ENCODE assay signal across 13 mouse cellular contexts in genomic region chr14:54960769-54961168, GRCm38 (mm10). TPM values are rescaled to one million over a fixed set of nuclear protein-coding genes. Genes with fewer than 3 reads are reported as not detected.
DNase-seq lines count a peak whose midpoint lies in the region; ATAC-seq lines count a peak whose summit lies in the region.
"Had no signal": no experiment of that assay in that cellular context is flagged by ENCODE, and none has a peak within 500 bp of the region (broad histone marks: within the 10 kb centered on the region; RNA-seq: fewer than 3 reads in every experiment).

No protein-coding gene starts in this region.

- peak overlapping the region; percentile 31 to 42; a peak in 3 of 4 replicates for H3K4me3 ChIP-seq in heart, embryonic 14.5 days (ENCODE audit: control insufficient read depth in 1 of 2, insufficient read depth in 1 of 2, low read depth in 1 of 2, low read length in 2 of 2)
- no peak overlapping the region for H3K4me3 ChIP-seq in embryonic facial prominence, embryonic 14.5 days (ENCODE audit: low read depth, low read length)
- no peak overlapping the region for H3K4me3 ChIP-seq in limb, embryonic 10.5 days
- H3K4me3 ChIP-seq: liver, embryonic 13.5 days had no signal

- peak overlapping the region; percentile 83 for H3K9ac ChIP-seq in heart, embryonic 14.5 days (ENCODE audit: low read length)
- H3K9ac ChIP-seq in embryonic facial prominence, embryonic 14.5 days (ENCODE audit: low read depth, low read length), result no peak overlapping the region
- H3K9ac ChIP-seq: liver, embryonic 13.5 days had no signal

- peak overlapping the region; percentile 66 for H3K4me2 ChIP-seq in heart, embryonic 14.5 days (ENCODE audit: low read length)
- no peak overlapping the region for H3K4me2 ChIP-seq in embryonic facial prominence, embryonic 14.5 days (ENCODE audit: low read depth, low read length)
- H3K4me2 ChIP-seq: liver, embryonic 13.5 days had no signal

- peak overlapping the region; percentile 29 to 87 for H3K27ac ChIP-seq in heart, embryonic 14.5 days (replicated peaks in 1 of 2; ENCODE audit: control insufficient read depth in 1 of 2, insufficient read depth in 1 of 2, low read depth in 2 of 2, low read length in 2 of 2)
- H3K27ac ChIP-seq in embryonic facial prominence, embryonic 14.5 days (replicated peaks; ENCODE audit: low read depth, low read length), result no peak overlapping the region
- H3K27ac ChIP-seq in limb, embryonic 10.5 days, result 0 out of 2 replicates have a peak overlapping the region, but pooled peaks have one; percentile 26
- H3K27ac ChIP-seq: liver, embryonic 13.5 days had no signal

- no peak for DNase-seq in heart, adult 11 months
- peak; percentile 50 for DNase-seq in brain, adult 2 months (ENCODE audit: low read depth, low spot score)
- DNase-seq in embryonic facial prominence, embryonic 14.5 days (ENCODE audit: low spot score), result peak; percentile 74
- DNase-seq in limb, embryonic 10.5 days (ENCODE audit: low spot score), result no peak
- no peak for DNase-seq in cerebellum, adult 18-20 months
- DNase-seq in cerebellum, adult 8-10 months, result no peak
- no peak for DNase-seq in lung, postnatal 25 days (ENCODE audit: low spot score)
- DNase-seq: adrenal gland, adult 2 months; kidney, adult 2 months; liver, embryonic 13.5 days; lung, postnatal 36 days had no signal

- ATAC-seq in heart, embryonic 14.5 days (ENCODE audit: insufficient number of reproducible peaks, insufficient read depth, low FRiP score, low read depth), result no peak
- ATAC-seq in embryonic facial prominence, embryonic 14.5 days (ENCODE audit: low read depth), result no peak
- ATAC-seq: forebrain, embryonic 16.5 days had no signal

- peaks cover 90% of the 10 kb centered on the region for H3K36me3 ChIP-seq in heart, embryonic 14.5 days (ENCODE audit: control insufficient read depth, insufficient read depth, low read length)
- H3K36me3 ChIP-seq in embryonic facial prominence, embryonic 14.5 days (ENCODE audit: control insufficient read depth, insufficient read depth, low read length), result no peaks in the 10 kb centered on the region
- no peaks in the 10 kb centered on the region for H3K36me3 ChIP-seq in limb, embryonic 10.5 days
- H3K36me3 ChIP-seq: liver, embryonic 13.5 days had no signal

- no peaks in the 10 kb centered on the region for H3K9me3 ChIP-seq in heart, embryonic 14.5 days (ENCODE audit: control insufficient read depth, low read length)
- H3K9me3 ChIP-seq in embryonic facial prominence, embryonic 14.5 days (ENCODE audit: control insufficient read depth, low read length), result no peaks in the 10 kb centered on the region
- H3K9me3 ChIP-seq in limb, embryonic 10.5 days (replicated peaks), result no peaks in the 10 kb centered on the region
- H3K9me3 ChIP-seq: liver, embryonic 13.5 days had no signal

- WGBS in heart, embryonic 14.5 days, result 38% methylated on average over 10 of the region's 10 CpGs
- WGBS in embryonic facial prominence, embryonic 14.5 days, result 67% methylated on average over 10 of the region's 10 CpGs
- WGBS in limb, embryonic 10.5 days, result 76% methylated on average over 10 of the region's 10 CpGs

- H3K4me1 ChIP-seq in heart, embryonic 14.5 days (ENCODE audit: control insufficient read depth in 2 of 2, insufficient read depth in 2 of 2, low read length in 2 of 2), result peaks cover 18 to 22% of the 10 kb centered on the region in 2 experiments; a peak in 3 of 4 replicates
- no peaks in the 10 kb centered on the region for H3K4me1 ChIP-seq in embryonic facial prominence, embryonic 14.5 days (ENCODE audit: control insufficient read depth, insufficient read depth, low read length)
- H3K4me1 ChIP-seq in limb, embryonic 10.5 days, result 0 out of 2 replicates have a peak, but pooled peaks cover 5% of the 10 kb centered on the region
- H3K4me1 ChIP-seq: liver, embryonic 13.5 days had no signal

- no peaks in the 10 kb centered on the region for H3K27me3 ChIP-seq in heart, embryonic 14.5 days (ENCODE audit: control insufficient read depth, insufficient read depth, low read length)
- no peaks in the 10 kb centered on the region for H3K27me3 ChIP-seq in embryonic facial prominence, embryonic 14.5 days (replicated peaks; ENCODE audit: control insufficient read depth, insufficient read depth, low read length)
- H3K27me3 ChIP-seq in limb, embryonic 10.5 days (ENCODE audit: low read depth, poor library complexity, severe bottlenecking), result no peaks in the 10 kb centered on the region
- H3K27me3 ChIP-seq: liver, embryonic 13.5 days had no signal

RNA-seq across cellular contexts. Expression of gene Myh6, which starts 6.0 kb away (rescaled TPM):
- polyA plus RNA-seq in heart, embryonic 14.5 days (2014; fragmentation: Nextera tagmentation; extraction: Ambion mirVana), result 2,542 and 2,728 TPM in 2 replicates
- 8.6 and 10.3 TPM in 2 replicates for polyA plus RNA-seq in embryonic facial prominence, embryonic 14.5 days (2014; fragmentation: Nextera tagmentation; extraction: Ambion mirVana)
- 1.5 and 2.3 TPM in 2 replicates for polyA plus RNA-seq in limb, embryonic 10.5 days (2016; fragmentation: Nextera tagmentation; extraction: Ambion mirVana)
- polyA plus RNA-seq: adrenal gland, adult 2 months had no signal

RNA-seq across cellular contexts. Expression of gene Gm17428, which starts 16.0 kb away (rescaled TPM):
- not detected in 2 replicates for polyA plus RNA-seq in heart, embryonic 14.5 days (2014; fragmentation: Nextera tagmentation; extraction: Ambion mirVana)
- not detected in 2 replicates for polyA plus RNA-seq in embryonic facial prominence, embryonic 14.5 days (2014; fragmentation: Nextera tagmentation; extraction: Ambion mirVana)
- polyA plus RNA-seq in limb, embryonic 10.5 days (2016; fragmentation: Nextera tagmentation; extraction: Ambion mirVana), result not detected in 2 replicates
- polyA plus RNA-seq: adrenal gland, adult 2 months; forebrain, embryonic 16.5 days; kidney, adult 2 months; liver, embryonic 13.5 days had no signal

RNA-seq across cellular contexts. Expression of gene Cmtm5, which starts 24.7 kb away (rescaled TPM):
- polyA plus RNA-seq in heart, embryonic 14.5 days (2014; fragmentation: Nextera tagmentation; extraction: Ambion mirVana), result 0.58 and 0.72 TPM in 2 replicates
- 13.7 and 14.8 TPM in 2 replicates for polyA plus RNA-seq in embryonic facial prominence, embryonic 14.5 days (2014; fragmentation: Nextera tagmentation; extraction: Ambion mirVana)
- 0.38 and 1.2 TPM in 2 replicates for polyA plus RNA-seq in limb, embryonic 10.5 days (2016; fragmentation: Nextera tagmentation; extraction: Ambion mirVana)

RNA-seq across cellular contexts. Expression of gene Il25, which starts 28.3 kb away (rescaled TPM):
- polyA plus RNA-seq in heart, embryonic 14.5 days (2014; fragmentation: Nextera tagmentation; extraction: Ambion mirVana), result not detected in 2 replicates
- polyA plus RNA-seq in embryonic facial prominence, embryonic 14.5 days (2014; fragmentation: Nextera tagmentation; extraction: Ambion mirVana), result 0.49 and 0.59 TPM in 2 replicates
- polyA plus RNA-seq in limb, embryonic 10.5 days (2016; fragmentation: Nextera tagmentation; extraction: Ambion mirVana), result 0.14 TPM in 1 of 2 replicates, not detected in the other
- polyA plus RNA-seq: kidney, adult 2 months; liver, embryonic 13.5 days had no signal

RNA-seq across cellular contexts. Expression of gene Myh7, which starts 33.7 kb away (rescaled TPM):
- 5,319 and 5,796 TPM in 2 replicates for polyA plus RNA-seq in heart, embryonic 14.5 days (2014; fragmentation: Nextera tagmentation; extraction: Ambion mirVana)
- 92.5 and 103 TPM in 2 replicates for polyA plus RNA-seq in embryonic facial prominence, embryonic 14.5 days (2014; fragmentation: Nextera tagmentation; extraction: Ambion mirVana)
- 2.2 and 4.4 TPM in 2 replicates for polyA plus RNA-seq in limb, embryonic 10.5 days (2016; fragmentation: Nextera tagmentation; extraction: Ambion mirVana)
- polyA plus RNA-seq: adrenal gland, adult 2 months had no signal

Comparison
In these comparisons a context has a peak if more than half of its experiments do, and no peak if none do; other contexts are left out.
1. H3K4me3 ChIP-seq: peak in heart, embryonic 14.5 days (2 of 2); none in embryonic facial prominence, embryonic 14.5 days (single experiment) and limb, embryonic 10.5 days (single experiment).
2. DNase-seq: peak in brain, adult 2 months (single experiment) and embryonic facial prominence, embryonic 14.5 days (single experiment); none in heart, adult 11 months (single experiment), limb, embryonic 10.5 days (single experiment), cerebellum, adult 18-20 months (0 of 2), cerebellum, adult 8-10 months (single experiment) and lung, postnatal 25 days (single experiment).
3. RNA of gene Myh6, which starts 6.0 kb away (polyA plus RNA-seq): 2,542 to 2,728 TPM in heart, embryonic 14.5 days; 8.6 to 10.3 TPM in embryonic facial prominence, embryonic 14.5 days and 1.5 to 2.3 TPM in limb, embryonic 10.5 days; every median in the first group is over 100 times any median in the second.